Comparison of ENCODE assay signal across 19 mouse cellular contexts in genomic region chr3:66102599-66102932, GRCm38 (mm10).
DNase-seq lines count a peak whose midpoint lies in the region; ATAC-seq and TF ChIP-seq lines count a peak whose summit lies in the region.
"Had no signal": no experiment of that assay in that cellular context is flagged by ENCODE, and none has a peak within 500 bp of the region (broad histone marks: within the 10 kb centered on the region; RNA-seq: fewer than 3 reads in every experiment).

No protein-coding gene starts in this region.

- H3K4me3 ChIP-seq in hindbrain, embryonic 11.5 days (ENCODE audit: low read depth, low read length), result no peak overlapping the region
- H3K4me3 ChIP-seq in hindbrain, embryonic 10.5 days, result no peak overlapping the region
- no peak overlapping the region for H3K4me3 ChIP-seq in forebrain, embryonic 16.5 days (replicated peaks; ENCODE audit: low read length)
- H3K4me3 ChIP-seq in hindbrain, postnatal 0 days (ENCODE audit: low read length), result no peak overlapping the region
- no peak overlapping the region for H3K4me3 ChIP-seq in neural tube, embryonic 13.5 days
- H3K4me3 ChIP-seq in stomach, postnatal 0 days (ENCODE audit: low read depth, low read length), result no peak overlapping the region
- H3K4me3 ChIP-seq: embryonic facial prominence, embryonic 12.5 days; erythroblast, embryonic 14.5 days; limb, embryonic 15.5 days; liver, embryonic 15.5 days had no signal

- no peaks in the 10 kb centered on the region for H3K27me3 ChIP-seq in hindbrain, embryonic 11.5 days (ENCODE audit: control insufficient read depth, insufficient read depth, low read length)
- no peaks in the 10 kb centered on the region for H3K27me3 ChIP-seq in hindbrain, embryonic 10.5 days (ENCODE audit: insufficient read depth, poor library complexity, severe bottlenecking)
- no peaks in the 10 kb centered on the region for H3K27me3 ChIP-seq in forebrain, embryonic 16.5 days (replicated peaks; ENCODE audit: control insufficient read depth, insufficient read depth, low read length)
- H3K27me3 ChIP-seq in hindbrain, postnatal 0 days (ENCODE audit: insufficient read depth, low read length), result no peaks in the 10 kb centered on the region
- H3K27me3 ChIP-seq in neural tube, embryonic 13.5 days, result no peaks in the 10 kb centered on the region
- no peaks in the 10 kb centered on the region for H3K27me3 ChIP-seq in stomach, postnatal 0 days (ENCODE audit: control insufficient read depth, insufficient read depth, low read length)
- H3K27me3 ChIP-seq: embryonic facial prominence, embryonic 12.5 days; limb, embryonic 15.5 days; liver, embryonic 15.5 days had no signal

- ATAC-seq in hindbrain, embryonic 11.5 days (ENCODE audit: low FRiP score), result peak; percentile 50; the same call in 1 of the 2 replicates
- ATAC-seq in forebrain, embryonic 16.5 days, result no peak
- peak; percentile 35; the same call in 1 of the 2 replicates for ATAC-seq in hindbrain, postnatal 0 days
- peak; percentile 61; the same call in 1 of the 2 replicates for ATAC-seq in neural tube, embryonic 13.5 days (ENCODE audit: low read depth)
- ATAC-seq in stomach, postnatal 0 days (ENCODE audit: low FRiP score, low TSS enrichment), result no peak
- ATAC-seq: intestine, postnatal 0 days; lung, postnatal 0 days had no signal

- WGBS in hindbrain, embryonic 11.5 days, result 85% methylated on average over 3 of the region's 3 CpGs
- 92% methylated on average over 3 of the region's 3 CpGs for WGBS in hindbrain, embryonic 10.5 days
- 37% methylated on average over 3 of the region's 3 CpGs for WGBS in forebrain, embryonic 16.5 days
- WGBS in hindbrain, postnatal 0 days, result 79% methylated on average over 3 of the region's 3 CpGs
- WGBS in neural tube, embryonic 13.5 days, result 79% methylated on average over 3 of the region's 3 CpGs
- 78% methylated on average over 3 of the region's 3 CpGs for WGBS in stomach, postnatal 0 days

- TF ChIP-seq CTCF in hindbrain, postnatal 0 days (IDR thresholded peaks at IDR 0.05; ENCODE audit: low read depth), result no peak
- TF ChIP-seq CTCF in stomach, postnatal 0 days (IDR thresholded peaks at IDR 0.05; ENCODE audit: low read depth), result no peak

- H3K4me2 ChIP-seq in hindbrain, embryonic 11.5 days (replicated peaks; ENCODE audit: low read depth, low read length), result no peak overlapping the region
- no peak overlapping the region for H3K4me2 ChIP-seq in forebrain, embryonic 16.5 days (ENCODE audit: low read length)
- no peak overlapping the region for H3K4me2 ChIP-seq in hindbrain, postnatal 0 days (ENCODE audit: low read depth, low read length)
- H3K4me2 ChIP-seq in neural tube, embryonic 13.5 days, result no peak overlapping the region
- H3K4me2 ChIP-seq in stomach, postnatal 0 days (replicated peaks; ENCODE audit: low read depth), result no peak overlapping the region
- H3K4me2 ChIP-seq: embryonic facial prominence, embryonic 12.5 days; limb, embryonic 15.5 days; liver, embryonic 15.5 days had no signal

- H3K9me3 ChIP-seq in hindbrain, embryonic 11.5 days (ENCODE audit: control insufficient read depth, low read length), result no peaks in the 10 kb centered on the region
- H3K9me3 ChIP-seq in hindbrain, embryonic 10.5 days, result no peaks in the 10 kb centered on the region
- no peaks in the 10 kb centered on the region for H3K9me3 ChIP-seq in forebrain, embryonic 16.5 days (ENCODE audit: control insufficient read depth, low read length)
- no peaks in the 10 kb centered on the region for H3K9me3 ChIP-seq in hindbrain, postnatal 0 days (ENCODE audit: low read length)
- no peaks in the 10 kb centered on the region for H3K9me3 ChIP-seq in neural tube, embryonic 13.5 days
- no peaks in the 10 kb centered on the region for H3K9me3 ChIP-seq in stomach, postnatal 0 days (ENCODE audit: control insufficient read depth, low read length)
- H3K9me3 ChIP-seq: embryonic facial prominence, embryonic 12.5 days; limb, embryonic 15.5 days; liver, embryonic 15.5 days had no signal

- no peaks in the 10 kb centered on the region for H3K36me3 ChIP-seq in hindbrain, embryonic 11.5 days (ENCODE audit: control insufficient read depth, insufficient read depth, low read length)
- H3K36me3 ChIP-seq in hindbrain, embryonic 10.5 days, result no peaks in the 10 kb centered on the region
- H3K36me3 ChIP-seq in forebrain, embryonic 16.5 days (ENCODE audit: control insufficient read depth, insufficient read depth), result no peaks in the 10 kb centered on the region
- no peaks in the 10 kb centered on the region for H3K36me3 ChIP-seq in hindbrain, postnatal 0 days (ENCODE audit: insufficient read depth, low read length)
- no peaks in the 10 kb centered on the region for H3K36me3 ChIP-seq in neural tube, embryonic 13.5 days
- no peaks in the 10 kb centered on the region for H3K36me3 ChIP-seq in stomach, postnatal 0 days (ENCODE audit: control insufficient read depth, insufficient read depth, low read length)
- H3K36me3 ChIP-seq: embryonic facial prominence, embryonic 12.5 days; limb, embryonic 15.5 days; liver, embryonic 15.5 days had no signal

- no peak for DNase-seq in hindbrain, embryonic 11.5 days (ENCODE audit: low spot score)
- no peak for DNase-seq in hindbrain, embryonic 10.5 days (ENCODE audit: low spot score)
- no peak for DNase-seq in hindbrain, postnatal 0 days (ENCODE audit: low spot score)
- DNase-seq in adrenal gland, adult 2 months, result no peak
- no peak for DNase-seq in stomach, postnatal 0 days (ENCODE audit: low spot score)
- DNase-seq in layer of hippocampus, adult 9-10 months (ENCODE audit: low spot score), result no peak
- DNase-seq: adrenal gland, postnatal 14 days; cerebellum, postnatal 10 days; gastrocnemius, postnatal 25 days; thymus, postnatal 14 days had no signal

- H3K4me1 ChIP-seq in hindbrain, embryonic 11.5 days (replicated peaks; ENCODE audit: control insufficient read depth, insufficient read depth, low read length), result no peaks in the 10 kb centered on the region
- H3K4me1 ChIP-seq in hindbrain, embryonic 10.5 days (replicated peaks), result no peaks in the 10 kb centered on the region
- H3K4me1 ChIP-seq in forebrain, embryonic 16.5 days (replicated peaks; ENCODE audit: control insufficient read depth, insufficient read depth, low read length), result peaks cover 14% of the 10 kb centered on the region
- H3K4me1 ChIP-seq in hindbrain, postnatal 0 days (ENCODE audit: insufficient read depth, low read length), result no peaks in the 10 kb centered on the region
- no peaks in the 10 kb centered on the region for H3K4me1 ChIP-seq in neural tube, embryonic 13.5 days (replicated peaks)
- no peaks in the 10 kb centered on the region for H3K4me1 ChIP-seq in stomach, postnatal 0 days (replicated peaks; ENCODE audit: control insufficient read depth, insufficient read depth)
- H3K4me1 ChIP-seq: liver, embryonic 15.5 days had no signal

- H3K27ac ChIP-seq in hindbrain, embryonic 11.5 days (ENCODE audit: low read depth, low read length), result no peak overlapping the region
- no peak overlapping the region for H3K27ac ChIP-seq in hindbrain, embryonic 10.5 days
- H3K27ac ChIP-seq in forebrain, embryonic 16.5 days (ENCODE audit: low read length), result peak overlapping the region; percentile 86
- no peak overlapping the region for H3K27ac ChIP-seq in hindbrain, postnatal 0 days
- peak overlapping the region; percentile 43 for H3K27ac ChIP-seq in neural tube, embryonic 13.5 days (replicated peaks)
- H3K27ac ChIP-seq in stomach, postnatal 0 days (replicated peaks), result no peak overlapping the region
- H3K27ac ChIP-seq: embryonic facial prominence, embryonic 12.5 days; kidney, postnatal 0 days; limb, embryonic 15.5 days; liver, embryonic 15.5 days had no signal

- H3K9ac ChIP-seq in hindbrain, embryonic 11.5 days (ENCODE audit: low read depth, low read length), result no peak overlapping the region
- H3K9ac ChIP-seq in forebrain, embryonic 16.5 days (replicated peaks; ENCODE audit: low read depth, low read length), result peak overlapping the region; percentile 13; the same call in 1 of the 2 replicates
- no peak overlapping the region for H3K9ac ChIP-seq in hindbrain, postnatal 0 days (replicated peaks; ENCODE audit: low read length)
- no peak overlapping the region for H3K9ac ChIP-seq in neural tube, embryonic 13.5 days
- no peak overlapping the region for H3K9ac ChIP-seq in stomach, postnatal 0 days (ENCODE audit: low read length)
- H3K9ac ChIP-seq: embryonic facial prominence, embryonic 12.5 days; limb, embryonic 15.5 days; liver, embryonic 15.5 days had no signal

- TF ChIP-seq EP300 in stomach, postnatal 0 days (optimal IDR thresholded peaks at IDR 0.05), result no peak

Comparison
In these comparisons a context has a peak if more than half of its experiments do, and no peak if none do; other contexts are left out.
1. ATAC-seq: peak in hindbrain, embryonic 11.5 days (single experiment), hindbrain, postnatal 0 days (single experiment) and neural tube, embryonic 13.5 days (single experiment); none in forebrain, embryonic 16.5 days (single experiment) and stomach, postnatal 0 days (single experiment).
2. H3K27ac ChIP-seq: peak in forebrain, embryonic 16.5 days (single experiment) and neural tube, embryonic 13.5 days (single experiment); none in hindbrain, embryonic 11.5 days (single experiment), hindbrain, embryonic 10.5 days (single experiment), hindbrain, postnatal 0 days (single experiment) and stomach, postnatal 0 days (single experiment).